Mouse (Mus musculus) left cerebral cortex, adult 9 months (tissue): ENCODE measurements at regions not wholly inside any gene's neighbourhood (a gene's known extent, or its start where the extent isn't known, plus 50 kb on each side); places are given as distances from the start of the nearest gene placed in this dataset.

Source experiments
- DNase-seq, 2 experiments: peaks; one replicate each; pipeline ENCODE4 v3.0.0; 2022; ENCODE audit warnings: low spot score in 2 of 2

DNA sequence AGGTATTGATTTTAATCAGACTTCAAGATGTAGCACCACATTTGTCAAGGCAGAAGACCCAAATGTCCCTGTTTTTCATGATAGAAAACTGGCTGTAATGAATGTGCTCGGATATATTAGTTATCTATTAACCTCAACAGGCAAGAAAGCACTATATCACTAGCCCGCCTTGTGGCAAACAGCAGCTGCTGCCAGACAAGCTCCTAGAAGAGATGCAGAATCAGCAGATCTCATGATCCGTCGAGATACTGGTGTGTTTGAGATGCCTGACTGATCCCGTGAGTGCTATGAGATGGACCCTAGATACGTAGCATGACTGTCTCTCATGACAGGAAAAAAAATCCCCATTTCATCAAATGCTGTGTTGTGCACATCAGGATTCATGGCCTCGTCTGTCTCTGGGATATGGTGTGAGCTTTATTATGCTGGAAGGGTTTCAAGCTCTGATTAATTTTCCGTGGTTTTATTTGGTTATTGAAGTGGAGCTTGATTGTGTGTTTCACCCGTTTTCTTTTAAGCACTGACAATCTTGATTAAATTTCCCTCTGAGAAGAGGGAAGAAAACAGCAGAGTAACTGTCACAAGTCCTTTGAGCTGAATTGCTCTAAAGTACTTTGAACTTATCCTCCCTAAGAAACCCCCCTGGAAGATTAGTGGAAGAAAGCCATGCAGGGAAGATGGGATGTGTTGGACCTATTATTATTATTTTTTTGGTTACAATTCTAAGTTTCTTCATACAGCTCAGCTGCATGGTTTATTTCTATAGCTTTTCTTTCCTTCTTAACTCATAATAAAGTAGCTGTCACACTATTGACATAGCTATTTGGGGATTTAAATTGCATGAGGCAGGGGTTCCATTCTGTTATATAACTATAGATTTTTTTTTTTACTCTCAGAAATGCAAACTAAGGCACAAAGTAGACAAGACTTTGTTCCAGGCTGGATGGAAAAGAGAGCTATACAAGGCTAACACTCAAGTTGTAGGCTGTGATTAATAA, 287.4 kb upstream of the Frg1 start:
- no peak for DNase-seq
